Mouse (Mus musculus): ENCODE data around the gene 1600012H06Rik.

DNA sequence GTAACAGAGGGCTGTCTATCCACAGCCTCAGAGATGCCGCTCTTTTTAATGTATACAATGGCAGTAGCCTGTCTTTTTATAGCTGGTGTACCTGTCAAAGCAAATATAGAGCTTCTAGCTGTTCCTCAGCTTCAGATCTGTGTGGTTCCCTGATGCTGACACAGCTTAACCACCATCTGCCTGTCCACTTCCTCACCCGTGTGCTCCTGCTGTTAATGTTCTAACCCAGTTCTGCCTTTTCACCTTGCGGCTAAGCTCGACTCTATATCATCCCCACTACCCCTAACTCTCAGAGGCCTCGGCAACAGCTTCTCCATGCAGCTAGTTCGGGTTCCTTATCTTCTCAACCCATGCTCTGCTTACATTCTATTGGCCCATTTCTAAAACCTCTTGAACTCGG, 12.3 kb upstream of the 1600012H06Rik start:
- no peak for TF ChIP-seq CTCF (IDR thresholded peaks at IDR 0.05; ENCODE audit: extremely low read depth, insufficient read length, insufficient replicate concordance, low read depth, low read length)
- no peak for TF ChIP-seq POLR2A (IDR thresholded peaks at IDR 0.05; ENCODE audit: low read depth, low read length)

Data from small intestine, adult 2 months (tissue).